Mouse (Mus musculus) ES-Bruce4 (cell line): ENCODE results near the gene Sytl1. TPM values are rescaled to one million over a fixed set of nuclear protein-coding genes. Genes with fewer than 3 reads are reported as not detected.

Source experiments
- H3K27ac ChIP-seq: 2 replicates; pipeline ENCODE4 v1.5.1; 2012; ENCODE audit warnings: low read length, inconsistent platforms; ENCODE audit not compliant: insufficient read depth
- H3K27me3 ChIP-seq: 2 replicates; pipeline ENCODE4 v1.6.1; 2012; ENCODE audit warnings: mild to moderate bottlenecking, low read length, inconsistent platforms; ENCODE audit not compliant: control insufficient read depth, poor library complexity, insufficient read depth, severe bottlenecking
- H3K36me3 ChIP-seq: 2 replicates; pipeline ENCODE4 v1.6.1; 2012; ENCODE audit warnings: inconsistent platforms, mild to moderate bottlenecking, low read length, moderate library complexity; ENCODE audit not compliant: control insufficient read depth, poor library complexity, insufficient read depth, severe bottlenecking
- H3K4me1 ChIP-seq: one replicate; pipeline ENCODE4 v1.8.1; 2011; ENCODE audit warnings: low read length; ENCODE audit not compliant: control insufficient read depth, insufficient read depth
- H3K4me3 ChIP-seq: 2 replicates; pipeline ENCODE4 v1.5.1; 2011; ENCODE audit warnings: low read depth, mild to moderate bottlenecking, low read length
- H3K9ac ChIP-seq: 2 replicates; pipeline ENCODE4 v1.6.1; 2012; ENCODE audit warnings: low read depth, mild to moderate bottlenecking, inconsistent platforms; ENCODE audit not compliant: poor library complexity, severe bottlenecking
- H3K9me3 ChIP-seq: replicated peaks from 2 replicates; pipeline ENCODE4 v1.6.1; 2012; ENCODE audit warnings: mild to moderate bottlenecking, low read length, inconsistent platforms; ENCODE audit not compliant: control insufficient read depth, poor library complexity, insufficient read depth, severe bottlenecking
- CTCF ChIP-seq: IDR thresholded peaks from one replicate; pipeline ENCODE4 v1.8.1; 2011; ENCODE audit warnings: low read depth, low read length
- EP300 ChIP-seq: IDR thresholded peaks from 2 replicates; pipeline ENCODE4 v1.6.1; 2011; ENCODE audit warnings: low read depth, low read length; ENCODE audit not compliant: insufficient read depth
- POLR2A ChIP-seq: IDR thresholded peaks from one replicate; pipeline ENCODE4 v1.8.1; 2011; ENCODE audit warnings: low read length; ENCODE audit not compliant: insufficient read depth
- polyA plus RNA-seq: library from polyadenylated mRNA; stranded (reverse); fragments of >200 nt; gene quantifications from 2 replicates; pipeline ENCODE4 v1.2.4, GENCODE M21; 2011; ENCODE audit warnings: low read depth; ENCODE audit not compliant: missing spikeins, insufficient read depth, insufficient read length

Sytl1 gene
- polyA plus RNA-seq, 1 experiment = 12.6 TPM

DNA sequence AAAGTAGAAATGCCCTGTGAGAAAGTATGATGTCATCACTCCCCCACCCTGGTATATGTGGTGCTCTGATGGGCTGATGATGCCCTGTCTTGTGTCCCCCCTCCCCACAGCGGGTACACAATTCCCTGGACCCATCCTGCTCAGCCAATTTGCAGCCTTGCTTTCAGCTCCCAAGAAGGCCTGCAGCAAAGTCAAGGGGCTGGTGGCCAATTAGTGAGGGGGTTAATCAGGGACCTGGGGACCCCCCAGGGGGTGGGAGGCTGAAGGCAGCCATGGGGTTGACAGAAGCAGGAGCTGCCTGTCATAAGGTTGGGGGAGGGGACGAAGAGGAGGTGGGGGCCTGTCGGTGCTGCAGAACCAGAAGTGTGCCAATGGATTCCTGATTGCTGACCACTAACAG is 59.3 kb downstream of the Sytl1 start:
- TF ChIP-seq POLR2A (no peak), EP300 (no peak), CTCF (no peak)
- Histone ChIP-seq H3K4me1 (peaks cover 2% of the 10 kb centered on the region), H3K36me3 (no peaks in the 10 kb centered on the region)

More for the DNA sequence above, 59.3 kb downstream of the Sytl1 start:
- no peak overlapping the region for H3K4me3 ChIP-seq
- H3K9me3 ChIP-seq = no peaks in the 10 kb centered on the region
- no peak overlapping the region for H3K27ac ChIP-seq
- no peak overlapping the region for H3K9ac ChIP-seq
- no peaks in the 10 kb centered on the region for H3K27me3 ChIP-seq

Other genes with a start within 250 kb of the Sytl1 start
- 102 and 103 TPM in 2 replicates for gene Wasf2, start 132.6 kb downstream of the Sytl1 start, polyA plus RNA-seq
- gene Cd164l2, start 51.0 kb downstream of the Sytl1 start, polyA plus RNA-seq = 9.6 and 12.4 TPM in 2 replicates
- gene Gpr3, start 50.6 kb downstream of the Sytl1 start, polyA plus RNA-seq = 0.26 and 0.52 TPM in 2 replicates
- gene Map3k6, start 22.3 kb downstream of the Sytl1 start, polyA plus RNA-seq = 3.8 TPM in 2 replicates
- gene Tmem222, start 14.7 kb upstream of the Sytl1 start, polyA plus RNA-seq = 28.5 and 32.4 TPM in 2 replicates
- gene Wdtc1, start 90.4 kb upstream of the Sytl1 start, polyA plus RNA-seq = 69.2 and 71.5 TPM in 2 replicates
- 18.4 and 21.4 TPM in 2 replicates for gene Slc9a1, start 106.6 kb upstream of the Sytl1 start, polyA plus RNA-seq
- gene Tent5b, start 217.0 kb upstream of the Sytl1 start, polyA plus RNA-seq = 10.9 and 12.4 TPM in 2 replicates
- gene Trnp1, start 235.4 kb upstream of the Sytl1 start, polyA plus RNA-seq = 10.4 and 13.6 TPM in 2 replicates